Mouse (Mus musculus) heart, postnatal 0 days (tissue): ENCODE data around the gene Raly. TPM values are rescaled to one million over a fixed set of nuclear protein-coding genes. Genes with fewer than 3 reads are reported as not detected.

Source experiments
- ATAC-seq: fragments of 200-750 bp; cut with Nextera tagmentation; 2 replicates; pipeline ENCODE4 v1.8.0; 2017; ENCODE audit warnings: low read depth, moderate number of reproducible peaks, moderate library complexity; ENCODE audit not compliant: insufficient read depth
- DNase-seq: peaks from one replicate; pipeline ENCODE4 v3.0.0-alpha.2; 2016; ENCODE audit warnings: low spot score
- H3K27ac ChIP-seq: fragments of 300-500 bp; sonication (generic); 2 replicates; pipeline ENCODE4 v1.5.1; 2014; ENCODE audit warnings: low read depth, mild to moderate bottlenecking
- H3K27me3 ChIP-seq: fragments of 300-500 bp; sonication (generic); 2 replicates; pipeline ENCODE4 v1.6.1; 2014; ENCODE audit warnings: low read length, mixed read lengths; ENCODE audit not compliant: control insufficient read depth, insufficient read depth
- H3K36me3 ChIP-seq: fragments of 300-500 bp; sonication (generic); replicated peaks from 2 replicates; pipeline ENCODE4 v1.6.1; 2014; ENCODE audit warnings: low read length, mixed read lengths; ENCODE audit not compliant: control insufficient read depth, insufficient read depth
- H3K4me1 ChIP-seq: fragments of 300-500 bp; sonication (generic); 2 replicates; pipeline ENCODE4 v1.6.1; 2014; ENCODE audit warnings: antibody characterized with exemption; ENCODE audit not compliant: control insufficient read depth, insufficient read depth
- H3K4me2 ChIP-seq: fragments of 300-500 bp; sonication (generic); 2 replicates; pipeline ENCODE4 v1.6.1; 2014; ENCODE audit warnings: low read depth, mild to moderate bottlenecking, low read length, moderate library complexity
- H3K4me3 ChIP-seq: fragments of 300-500 bp; sonication (generic); 2 replicates; pipeline ENCODE4 v1.5.1; 2014; ENCODE audit warnings: low read depth, low read length
- H3K9ac ChIP-seq: fragments of 300-500 bp; sonication (generic); replicated peaks from 2 replicates; pipeline ENCODE4 v1.6.1; 2014; ENCODE audit warnings: low read depth, low read length, mixed read lengths
- H3K9me3 ChIP-seq: fragments of 300-500 bp; sonication (generic); replicated peaks from 2 replicates; pipeline ENCODE4 v1.6.1; 2016; ENCODE audit warnings: low read length; ENCODE audit not compliant: control insufficient read depth
- CTCF ChIP-seq: IDR thresholded peaks from 2 replicates; pipeline ENCODE4 v1.5.1; 2016; ENCODE audit warnings: antibody characterized with exemption, control low read depth, low read depth
- EP300 ChIP-seq: IDR thresholded peaks from 2 replicates; pipeline ENCODE4 v1.6.1; 2016; ENCODE audit warnings: antibody characterized with exemption, low read depth
- WGBS: fragments of 180-500 bp; shearing (Covaris S2); extraction: QIAGEN DNeasy Blood & Tissue Kit; methylation state at CpG from one replicate; pipeline ENCODE4 v1.1.7; 2014; 5-methylcytosine and 5-hydroxymethylcytosine counted together
- polyA plus RNA-seq: library from polyadenylated mRNA; unstranded; fragments of >200 nt; fragmentation: Nextera tagmentation; extraction: Ambion mirVana; gene quantifications from 2 replicates; pipeline ENCODE4 v1.2.1, GENCODE M21; 2015
- total RNA-seq: library from RNA; depleted of rRNA; stranded (reverse); fragments of >200 nt; gene quantifications from 2 replicates; pipeline ENCODE4 v1.2.3, GENCODE M21; 2014; ENCODE audit warnings: low replicate concordance

Raly gene
- total and polyA plus RNA-seq, 2 experiments from 2014 or later, result 21.7 to 266 TPM

- Histone ChIP-seq H3K36me3 (peaks cover 4% of the 10 kb centered on the region; the same call in 1 of the 2 replicates), H3K9ac (no peak overlapping the region), H3K27ac (no peak overlapping the region), H3K4me3 (no peak overlapping the region), H3K27me3 (no peaks in the 10 kb centered on the region), H3K4me2 (no peak overlapping the region), H3K4me1 (no peaks in the 10 kb centered on the region), H3K9me3 (no peaks in the 10 kb centered on the region; the same call in 1 of the 2 replicates)
- ATAC-seq (no peak), DNase-seq (no peak)
- no peak for TF ChIP-seq CTCF
- no peak for TF ChIP-seq EP300
These were observed 57.2 kb downstream of the Raly start for GRCm38 (mm10) chr2:154848086-154848485.

GRCm38 (mm10) chr2:154855383-154855782 lies 64.5 kb downstream of the Raly start:
- ATAC-seq (no peak), DNase-seq (peak; percentile 32)
- H3K4me1 ChIP-seq, result no peaks in the 10 kb centered on the region
- H3K27ac ChIP-seq, result no peak overlapping the region
- TF ChIP-seq EP300 (no peak), CTCF (peak; percentile 61)
- peaks cover 32% of the 10 kb centered on the region for H3K36me3 ChIP-seq
- H3K4me2 ChIP-seq, result no peak overlapping the region
- no peaks in the 10 kb centered on the region; the same call in 1 of the 2 replicates for H3K9me3 ChIP-seq
- H3K9ac ChIP-seq, result no peak overlapping the region
- WGBS, result 84% methylated on average over 1 of the region's 1 CpGs
- H3K4me3 ChIP-seq, result no peak overlapping the region
- H3K27me3 ChIP-seq, result no peaks in the 10 kb centered on the region

- no peaks in the 10 kb centered on the region for H3K27me3 ChIP-seq
- no peak overlapping the region for H3K27ac ChIP-seq
- no peaks in the 10 kb centered on the region for H3K9me3 ChIP-seq
- TF ChIP-seq EP300 (no peak), CTCF (no peak)
- no peak overlapping the region for H3K9ac ChIP-seq
- H3K4me3 ChIP-seq, result no peak overlapping the region
- H3K36me3 ChIP-seq, result peaks cover 83% of the 10 kb centered on the region
- no peaks in the 10 kb centered on the region for H3K4me1 ChIP-seq
- H3K4me2 ChIP-seq, result no peak overlapping the region
- ATAC-seq (no peak), DNase-seq (no peak)
- 91% methylated on average over 12 of the region's 13 CpGs for WGBS
These were observed 72.8 kb downstream of the Raly start for GRCm38 (mm10) chr2:154863672-154864071.

GRCm38 (mm10) chr2:154865696-154866095 lies 74.8 kb downstream of the Raly start:
- H3K4me2 ChIP-seq, result no peak overlapping the region
- H3K9me3 ChIP-seq, result no peaks in the 10 kb centered on the region
- WGBS, result 73% methylated on average over 3 of the region's 3 CpGs
- no peak overlapping the region for H3K9ac ChIP-seq
- no peak for DNase-seq
- peaks cover 87% of the 10 kb centered on the region for H3K36me3 ChIP-seq
- no peaks in the 10 kb centered on the region for H3K4me1 ChIP-seq
- H3K27me3 ChIP-seq, result no peaks in the 10 kb centered on the region
- TF ChIP-seq CTCF, result no peak
- TF ChIP-seq EP300, result no peak
- no peak for ATAC-seq
- H3K4me3 ChIP-seq, result no peak overlapping the region
- no peak overlapping the region for H3K27ac ChIP-seq

- no peak for DNase-seq
- no peaks in the 10 kb centered on the region for H3K9me3 ChIP-seq
- no peaks in the 10 kb centered on the region for H3K4me1 ChIP-seq
- no peak overlapping the region for H3K4me3 ChIP-seq
- TF ChIP-seq CTCF (no peak), EP300 (no peak)
- 93% methylated on average over 1 of the region's 1 CpGs for WGBS
- H3K27ac ChIP-seq, result no peak overlapping the region
- no peak overlapping the region for H3K4me2 ChIP-seq
- no peak for ATAC-seq
- H3K36me3 ChIP-seq, result peaks cover 90% of the 10 kb centered on the region
- no peak overlapping the region for H3K9ac ChIP-seq
- H3K27me3 ChIP-seq, result no peaks in the 10 kb centered on the region
These were observed 77.2 kb downstream of the Raly start for GRCm38 (mm10) chr2:154868106-154868505.

- Histone ChIP-seq H3K4me2 (no peak overlapping the region), H3K27me3 (no peaks in the 10 kb centered on the region), H3K36me3 (peaks cover 85% of the 10 kb centered on the region), H3K9ac (no peak overlapping the region), H3K4me1 (no peaks in the 10 kb centered on the region), H3K9me3 (no peaks in the 10 kb centered on the region), H3K4me3 (no peak overlapping the region), H3K27ac (no peak overlapping the region)
- no peak for TF ChIP-seq CTCF
- TF ChIP-seq EP300, result no peak
- no peak for DNase-seq
- no peak for ATAC-seq
These were observed 79.2 kb downstream of the Raly start for GRCm38 (mm10) chr2:154869954-154870641.
